Comparison of ENCODE assay signal across 8 mouse cellular contexts in genomic region chr4:134123680-134124551, GRCm38 (mm10). TPM values are rescaled to one million over a fixed set of nuclear protein-coding genes. Genes with fewer than 3 reads are reported as not detected.
DNase-seq lines count a peak whose midpoint lies in the region; ATAC-seq and TF ChIP-seq lines count a peak whose summit lies in the region.

No protein-coding gene starts in this region.

- no peak overlapping the region for H3K4me3 ChIP-seq in testis, adult 2 months (ENCODE audit: control insufficient read depth, low read depth, low read length)
- H3K4me3 ChIP-seq in liver, embryonic 16.5 days (ENCODE audit: low read depth, low read length) = no peak overlapping the region

- H3K27ac ChIP-seq in testis, adult 2 months (ENCODE audit: control insufficient read depth, insufficient read depth, low read depth, low read length) = no peak overlapping the region
- H3K27ac ChIP-seq in liver, embryonic 16.5 days (ENCODE audit: low read length) = no peak overlapping the region

- WGBS in liver, embryonic 16.5 days (ENCODE audit: insufficient replicate concordance) = 13% methylated on average over 17 of the region's 17 CpGs

- no peaks in the 10 kb centered on the region for H3K36me3 ChIP-seq in testis, adult 2 months (ENCODE audit: control insufficient read depth, insufficient read depth, low read length)
- H3K36me3 ChIP-seq in liver, embryonic 16.5 days (ENCODE audit: control insufficient read depth, insufficient read depth) = no peaks in the 10 kb centered on the region

- H3K9ac ChIP-seq in liver, embryonic 16.5 days (ENCODE audit: low read depth, low read length) = no peak overlapping the region; the same call in 1 of the 2 replicates

- H3K9me3 ChIP-seq in liver, embryonic 16.5 days (replicated peaks; ENCODE audit: control insufficient read depth, low read length) = no peaks in the 10 kb centered on the region

- DNase-seq in testis, postnatal 14 days (ENCODE audit: low spot score) = no peak
- peak; percentile 57 for DNase-seq in c-Kit-positive CD71-positive TER-119-positive erythroid progenitor cells, embryonic 14.5 days (ENCODE audit: low spot score)
- DNase-seq in layer of hippocampus, adult 18-20 months (ENCODE audit: low spot score in 2 of 2) = peak; percentile 91 to 95
- DNase-seq in right cerebral cortex, adult 2 months (ENCODE audit: low spot score in 2 of 2) = peak; percentile 85 to 91
- no peak for DNase-seq in gastrocnemius, postnatal 10 days

- TF ChIP-seq CTCF in testis, adult 2 months (IDR thresholded peaks at IDR 0.05; ENCODE audit: control insufficient read depth, insufficient read depth, insufficient replicate concordance, low read depth, low read length) = peak; percentile 88

- peaks cover 13% of the 10 kb centered on the region for H3K4me1 ChIP-seq in testis, adult 2 months (ENCODE audit: control insufficient read depth, insufficient read depth, low read length)
- peaks cover 19% of the 10 kb centered on the region for H3K4me1 ChIP-seq in liver, embryonic 16.5 days (ENCODE audit: control insufficient read depth, low read depth, low read length)

- ATAC-seq in frontal cortex, adult (ENCODE audit: low TSS enrichment) = peak; percentile 67
- no peak for ATAC-seq in liver, embryonic 16.5 days (ENCODE audit: low read depth)

- no peak; the same call in 1 of the 2 replicates for TF ChIP-seq POLR2A in testis, adult 2 months (IDR thresholded peaks at IDR 0.05; ENCODE audit: control insufficient read depth, low read depth, low read length)

- H3K27me3 ChIP-seq in testis, adult 2 months (ENCODE audit: control insufficient read depth, insufficient read depth, low read length) = no peaks in the 10 kb centered on the region
- no peaks in the 10 kb centered on the region for H3K27me3 ChIP-seq in liver, embryonic 16.5 days (ENCODE audit: control insufficient read depth, insufficient read depth, low read depth, low read length)

- H3K4me2 ChIP-seq in liver, embryonic 16.5 days (ENCODE audit: low read depth, low read length) = peak overlapping the region; percentile 28; the same call in 1 of the 2 replicates

RNA-seq across cellular contexts. Expression of gene Sh3bgrl3, which starts 4.7 kb away (rescaled TPM):
- 85.6 and 157 TPM in 2 replicates for polyA plus RNA-seq in testis, adult 2 months (2012; rRNA removed)
- total RNA-seq in layer of hippocampus, adult 18-20 months (2021) = 100 to 1,000 TPM; 250 to 270 TPM
- 142 and 161 TPM in 2 replicates for polyA plus RNA-seq in liver, embryonic 16.5 days (2015; fragmentation: Nextera tagmentation; extraction: Ambion mirVana)
- total RNA-seq in gastrocnemius, postnatal 10 days (2021) = 10 to 100 TPM; 44.9 to 59.6 TPM

RNA-seq across cellular contexts. Expression of gene Ubxn11, which starts 21.5 kb away (rescaled TPM):
- polyA plus RNA-seq in testis, adult 2 months (2012; rRNA removed) = 457 and 483 TPM in 2 replicates
- total RNA-seq in layer of hippocampus, adult 18-20 months (2021) = 10 to 100 TPM; 33.5 TPM
- 1.3 TPM in 2 replicates for polyA plus RNA-seq in liver, embryonic 16.5 days (2015; fragmentation: Nextera tagmentation; extraction: Ambion mirVana)
- total RNA-seq in gastrocnemius, postnatal 10 days (2021) = 1 to 10 TPM in 1 of 2 experiments, under 1 TPM in 1; 0.73 to 1.7 TPM

RNA-seq across cellular contexts. Expression of gene Cd52, which starts 29.0 kb away (rescaled TPM):
- 2.0 and 660 TPM in 2 replicates for polyA plus RNA-seq in testis, adult 2 months (2012; rRNA removed)
- total RNA-seq in layer of hippocampus, adult 18-20 months (2021) = 1 to 10 TPM in 1 of 2 experiments, under 1 TPM in 1; 0.74 to 1.9 TPM
- 56.1 and 56.8 TPM in 2 replicates for polyA plus RNA-seq in liver, embryonic 16.5 days (2015; fragmentation: Nextera tagmentation; extraction: Ambion mirVana)
- 1 to 10 TPM in 1 of 2 experiments, under 1 TPM in 1; 0.70 to 2.1 TPM for total RNA-seq in gastrocnemius, postnatal 10 days (2021)

Comparison
In these comparisons a context has a peak if more than half of its experiments do, and no peak if none do; other contexts are left out.
1. DNase-seq: peak in c-Kit-positive CD71-positive TER-119-positive erythroid progenitor cells, embryonic 14.5 days (single experiment), layer of hippocampus, adult 18-20 months (2 of 2) and right cerebral cortex, adult 2 months (2 of 2); none in testis, postnatal 14 days (single experiment) and gastrocnemius, postnatal 10 days (single experiment).
2. RNA of gene Sh3bgrl3, which starts 4.7 kb away (total RNA-seq): 250 to 270 TPM in layer of hippocampus, adult 18-20 months; 44.9 to 59.6 TPM in gastrocnemius, postnatal 10 days; every median in the first group is over 4 times any median in the second.
3. RNA of gene Ubxn11, which starts 21.5 kb away (total RNA-seq): 33.5 TPM in layer of hippocampus, adult 18-20 months; 0.73 to 1.7 TPM in gastrocnemius, postnatal 10 days; every median in the first group is over 10 times any median in the second.